Mouse (Mus musculus): Measurements from ENCODE around the gene Car11.

The Car11 gene

GRCm38 (mm10) chr7:45725151-45725550 lies 25.5 kb downstream of the Car11 start:
- no peak for DNase-seq

GRCm38 (mm10) chr7:45725713-45726112 lies 26.1 kb downstream of the Car11 start, which contains the start of gene Spaca4:
Gene Spaca4, minus strand, starts transcription at chr7:45725813.
- no peak for DNase-seq

GRCm38 (mm10) chr7:45726419-45726818 lies 26.8 kb downstream of the Car11 start:
- no peak for DNase-seq

GRCm38 (mm10) chr7:45727625-45728024 lies 28.0 kb downstream of the Car11 start:
- no peak for DNase-seq

GRCm38 (mm10) chr7:45730727-45731431 lies 31.2 kb downstream of the Car11 start:
- DNase-seq = peak; percentile 49 to 77

- no peak for DNase-seq
Observed at GRCm38 (mm10) chr7:45733477-45733876, 33.8 kb downstream of the Car11 start.

GRCm38 (mm10) chr7:45739162-45739763 lies 39.6 kb downstream of the Car11 start:
- peak; percentile 89 to 94 for DNase-seq

GRCm38 (mm10) chr7:45739820-45740219 lies 40.2 kb downstream of the Car11 start:
- DNase-seq = no peak

- no peak for DNase-seq
Observed at GRCm38 (mm10) chr7:45741308-45741707, 41.7 kb downstream of the Car11 start.

- no peak for DNase-seq
Observed at GRCm38 (mm10) chr7:45741777-45742176, 42.1 kb downstream of the Car11 start.

- DNase-seq = peak in 1 of 2 experiments; percentile 37
Observed at GRCm38 (mm10) chr7:45742338-45742737, 42.7 kb downstream of the Car11 start.

- peak; percentile 80 to 91 for DNase-seq
Observed at GRCm38 (mm10) chr7:45744387-45744786, 44.7 kb downstream of the Car11 start.

- DNase-seq = no peak
Observed at GRCm38 (mm10) chr7:45746518-45746917, 46.9 kb downstream of the Car11 start.

- no peak for DNase-seq
Observed at GRCm38 (mm10) chr7:45747450-45747849, 47.8 kb downstream of the Car11 start.

- peak; percentile 25 to 38 for DNase-seq
Observed at GRCm38 (mm10) chr7:45748110-45748509, 48.5 kb downstream of the Car11 start.

GRCm38 (mm10) chr7:45749401-45749800 lies 49.8 kb downstream of the Car11 start:
- no peak for DNase-seq

GRCm38 (mm10) chr7:45750162-45750561 lies 50.5 kb downstream of the Car11 start:
- DNase-seq = peak; percentile 29 to 50
